Mouse (Mus musculus): ENCODE measurements around the gene Pak1.

Pak1 gene

GRCm38 (mm10) chr7:97863512-97863911 is 75.2 kb downstream of the Pak1 start:
- no peak for DNase-seq

- DNase-seq: no peak
Measured at GRCm38 (mm10) chr7:97864531-97864930, 76.2 kb downstream of the Pak1 start.

- no peak for DNase-seq
Measured at GRCm38 (mm10) chr7:97867866-97868265, 79.5 kb downstream of the Pak1 start.

GRCm38 (mm10) chr7:97868766-97869165 is 80.4 kb downstream of the Pak1 start:
- no peak for DNase-seq

- DNase-seq: peak in 1 of 2 experiments; percentile 28
Measured at GRCm38 (mm10) chr7:97872396-97872795, 84.1 kb downstream of the Pak1 start.

- no peak for DNase-seq
Measured at GRCm38 (mm10) chr7:97873317-97873716, 85.0 kb downstream of the Pak1 start.

- no peak for DNase-seq
Measured at GRCm38 (mm10) chr7:97877846-97878538, 89.7 kb downstream of the Pak1 start.

- DNase-seq: no peak
Measured at GRCm38 (mm10) chr7:97911646-97912045, 123.3 kb downstream of the Pak1 start.

GRCm38 (mm10) chr7:97914833-97915516 is 126.6 kb downstream of the Pak1 start:
- DNase-seq: no peak

- DNase-seq: no peak
Measured at GRCm38 (mm10) chr7:97919742-97920141, 131.4 kb downstream of the Pak1 start, which contains the start of gene Gdpd4. TSS of gene Gdpd4 (plus strand) at chr7:97919955.

GRCm38 (mm10) chr7:97925819-97926218 is 137.5 kb downstream of the Pak1 start:
- DNase-seq: no peak

GRCm38 (mm10) chr7:97926978-97927377 is 138.6 kb downstream of the Pak1 start:
- DNase-seq: no peak

- no peak for DNase-seq
Measured at GRCm38 (mm10) chr7:97944485-97944884, 156.1 kb downstream of the Pak1 start.

Data from kidney, adult 8-10 months (tissue).